Mouse (Mus musculus) liver, postnatal 0 days (tissue): ENCODE measurements around the gene Lrrc4. TPM values are rescaled to one million over a fixed set of nuclear protein-coding genes. Genes with fewer than 3 reads are reported as not detected.

Experiments used
- ATAC-seq: fragments of 200-750 bp; cut with Nextera tagmentation; 2 replicates; pipeline ENCODE4 v1.8.0; 2017; ENCODE audit warnings: mild to moderate bottlenecking, moderate library complexity
- DNase-seq: peaks from one replicate; pipeline ENCODE4 v3.0.0-alpha.2; 2016
- H3K27ac ChIP-seq: fragments of 300-500 bp; sonication (generic); 2 replicates; pipeline ENCODE4 v1.5.1; 2014; ENCODE audit warnings: antibody characterized with exemption, moderate library complexity, mild to moderate bottlenecking, low read depth
- H3K27me3 ChIP-seq: fragments of 300-500 bp; sonication (generic); 2 replicates; pipeline ENCODE4 v1.6.1; 2014; ENCODE audit warnings: low read length, control low read depth, mixed read lengths; ENCODE audit not compliant: insufficient read depth
- H3K36me3 ChIP-seq: fragments of 300-500 bp; sonication (generic); replicated peaks from 2 replicates; pipeline ENCODE4 v1.6.1; 2014; ENCODE audit warnings: mild to moderate bottlenecking, control low read depth, low read length, moderate library complexity, mixed read lengths; ENCODE audit not compliant: insufficient read depth
- H3K4me1 ChIP-seq: fragments of 300-500 bp; sonication (generic); 2 replicates; pipeline ENCODE4 v1.6.1; 2014; ENCODE audit warnings: antibody characterized with exemption, mild to moderate bottlenecking, control low read depth; ENCODE audit not compliant: insufficient read depth
- H3K4me2 ChIP-seq: fragments of 300-500 bp; sonication (generic); 2 replicates; pipeline ENCODE4 v1.6.1; 2014; ENCODE audit warnings: low read depth, mild to moderate bottlenecking, low read length, moderate library complexity, mixed read lengths
- H3K4me3 ChIP-seq: fragments of 300-500 bp; sonication (generic); 2 replicates; pipeline ENCODE4 v1.5.1; 2014; ENCODE audit warnings: low read depth, low read length
- H3K9ac ChIP-seq: fragments of 300-500 bp; sonication (generic); replicated peaks from 2 replicates; pipeline ENCODE4 v1.6.1; 2014; ENCODE audit warnings: mild to moderate bottlenecking, moderate library complexity
- H3K9me3 ChIP-seq: fragments of 300-500 bp; sonication (generic); 2 replicates; pipeline ENCODE4 v1.6.1; 2016; ENCODE audit warnings: mild to moderate bottlenecking, control low read depth, low read length, mixed read lengths
- CTCF ChIP-seq: sonication (generic); IDR thresholded peaks from 2 replicates; pipeline ENCODE4 v1.5.1; 2016; ENCODE audit warnings: antibody characterized with exemption, low read depth
- EP300 ChIP-seq: IDR thresholded peaks from 2 replicates; pipeline ENCODE4 v1.6.1; 2016; ENCODE audit warnings: antibody characterized with exemption, low read depth, mild to moderate bottlenecking
- WGBS: fragments of 180-500 bp; shearing (Covaris S2); extraction: QIAGEN DNeasy Blood & Tissue Kit; methylation state at CpG from one replicate; pipeline ENCODE4 v1.1.7; 2014; ENCODE audit not compliant: insufficient replicate concordance; 5-methylcytosine and 5-hydroxymethylcytosine counted together
- polyA plus RNA-seq: library from polyadenylated mRNA; unstranded; fragments of >200 nt; fragmentation: Nextera tagmentation; extraction: Ambion mirVana; gene quantifications from 2 replicates; pipeline ENCODE4 v1.2.1, GENCODE M21; 2015

Gene Lrrc4
- polyA plus RNA-seq, result 0.07 and 0.08 TPM in 2 replicates

DNA sequence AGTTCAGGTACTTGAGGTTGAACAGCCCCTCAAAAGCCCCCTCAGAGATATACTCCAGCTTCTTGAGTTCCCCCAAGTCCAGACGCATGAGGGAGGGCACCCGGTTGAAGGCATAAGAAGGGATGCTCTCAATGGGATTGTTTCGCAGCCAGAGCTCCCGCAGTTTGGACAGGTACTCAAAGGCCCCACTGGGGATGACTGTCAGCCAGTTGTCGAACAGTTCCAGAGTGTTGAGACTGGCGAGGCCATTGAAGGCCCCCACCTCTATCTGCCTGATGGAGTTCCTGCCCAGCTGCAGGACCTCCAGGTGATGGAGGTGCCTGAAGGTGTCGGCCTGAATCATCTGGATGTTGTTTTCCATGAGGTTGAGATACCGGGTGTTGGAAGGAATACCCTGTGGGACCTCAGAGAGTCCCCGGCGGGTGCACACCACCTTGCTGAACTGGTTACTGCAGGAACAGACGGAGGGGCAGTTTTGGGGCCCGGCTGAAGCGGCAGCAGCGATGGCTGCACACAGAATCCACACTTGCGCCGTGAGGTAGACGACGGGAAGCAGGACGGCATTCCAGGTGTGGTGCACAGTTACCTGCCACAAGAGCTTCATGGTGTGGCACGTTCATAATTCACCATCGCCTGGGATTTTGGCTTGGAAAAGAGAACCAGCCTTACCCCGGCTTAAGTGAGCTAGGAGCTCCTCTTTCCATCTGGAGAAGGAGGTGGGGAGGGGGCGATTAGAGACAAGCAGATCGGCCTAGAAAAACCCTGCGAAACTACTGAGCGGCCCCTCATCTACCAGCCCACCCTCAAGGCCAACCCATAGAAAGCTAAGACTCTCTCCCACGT lies at the start of gene Lrrc4:
Gene Lrrc4, minus strand, starts transcription at position 737 of the 843 bp plus-strand sequence.
- DNase-seq (no peak), ATAC-seq (no peak)
- peaks cover 26% of the 10 kb centered on the region for H3K27me3 ChIP-seq
- 60% methylated on average over 27 of the region's 27 CpGs for whole genome bisulfite sequencing
- TF ChIP-seq CTCF, result no peak
- no peak for TF ChIP-seq EP300
- peak within 1 kb of the TSS; percentile 51 for H3K4me3 ChIP-seq
- peak within 1 kb of the TSS; percentile 52 for H3K9ac ChIP-seq
- H3K27ac ChIP-seq, result no peak within 1 kb of the TSS
- no peaks in the 10 kb centered on the region for H3K9me3 ChIP-seq
- peak within 1 kb of the TSS; percentile 89 for H3K4me2 ChIP-seq
- H3K36me3 ChIP-seq, result no peaks in the 10 kb centered on the region
- H3K4me1 ChIP-seq, result 0 out of 2 replicates have a peak, but pooled peaks cover 8% of the 10 kb centered on the region

- Histone ChIP-seq H3K4me1 (no peaks in the 10 kb centered on the region), H3K9ac (no peak overlapping the region), H3K9me3 (no peaks in the 10 kb centered on the region), H3K4me2 (no peak overlapping the region), H3K36me3 (peaks cover 39% of the 10 kb centered on the region), H3K27ac (no peak overlapping the region), H3K27me3 (no peaks in the 10 kb centered on the region), H3K4me3 (no peak overlapping the region)
- no peak for DNase-seq
- 67% methylated on average over 4 of the region's 4 CpGs for WGBS
- TF ChIP-seq CTCF (no peak), EP300 (no peak)
- no peak for ATAC-seq
Observed at GRCm38 (mm10) chr6:28880909-28881308, 49.4 kb upstream of the Lrrc4 start.

DNA sequence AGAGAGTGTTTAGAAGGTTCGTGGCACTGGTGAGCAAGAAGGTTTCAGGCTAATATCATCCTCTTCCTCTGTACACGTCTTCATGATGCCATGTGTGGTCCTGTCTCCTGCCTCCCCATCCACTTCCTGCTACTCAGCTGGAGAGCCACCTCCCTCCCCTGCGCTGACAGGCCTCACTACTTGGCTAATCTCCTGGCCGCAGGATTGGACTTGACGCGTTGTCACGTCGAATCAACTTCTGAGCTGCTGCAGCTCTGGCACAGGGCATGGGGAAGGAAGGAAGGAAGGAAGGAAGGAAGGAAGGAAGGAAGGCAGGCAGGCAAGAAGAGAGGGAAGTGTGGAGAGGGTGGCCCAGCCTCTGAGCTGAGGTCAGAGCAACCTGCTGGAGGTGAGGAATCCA lies 47.8 kb upstream of the Lrrc4 start:
- DNase-seq, result no peak
- no peaks in the 10 kb centered on the region for H3K9me3 ChIP-seq
- H3K4me3 ChIP-seq, result no peak overlapping the region
- WGBS, result 56% methylated on average over 8 of the region's 8 CpGs
- no peak overlapping the region for H3K27ac ChIP-seq
- H3K4me2 ChIP-seq, result no peak overlapping the region
- H3K4me1 ChIP-seq, result no peaks in the 10 kb centered on the region
- H3K27me3 ChIP-seq, result no peaks in the 10 kb centered on the region
- TF ChIP-seq CTCF, result no peak
- TF ChIP-seq EP300, result no peak
- H3K9ac ChIP-seq, result no peak overlapping the region
- peaks cover 31% of the 10 kb centered on the region for H3K36me3 ChIP-seq
- no peak for ATAC-seq

- no peak overlapping the region for H3K4me3 ChIP-seq
- no peak overlapping the region for H3K27ac ChIP-seq
- H3K27me3 ChIP-seq, result no peaks in the 10 kb centered on the region
- ATAC-seq (no peak), DNase-seq (peak; percentile 27)
- 37% methylated on average over 7 of the region's 7 CpGs for WGBS
- H3K4me1 ChIP-seq, result no peaks in the 10 kb centered on the region
- no peaks in the 10 kb centered on the region for H3K9me3 ChIP-seq
- TF ChIP-seq CTCF (no peak), EP300 (no peak)
- no peak overlapping the region for H3K9ac ChIP-seq
- no peak overlapping the region for H3K4me2 ChIP-seq
- peaks cover 19% of the 10 kb centered on the region for H3K36me3 ChIP-seq
Observed at GRCm38 (mm10) chr6:28877945-28878666, 46.6 kb upstream of the Lrrc4 start.

DNA sequence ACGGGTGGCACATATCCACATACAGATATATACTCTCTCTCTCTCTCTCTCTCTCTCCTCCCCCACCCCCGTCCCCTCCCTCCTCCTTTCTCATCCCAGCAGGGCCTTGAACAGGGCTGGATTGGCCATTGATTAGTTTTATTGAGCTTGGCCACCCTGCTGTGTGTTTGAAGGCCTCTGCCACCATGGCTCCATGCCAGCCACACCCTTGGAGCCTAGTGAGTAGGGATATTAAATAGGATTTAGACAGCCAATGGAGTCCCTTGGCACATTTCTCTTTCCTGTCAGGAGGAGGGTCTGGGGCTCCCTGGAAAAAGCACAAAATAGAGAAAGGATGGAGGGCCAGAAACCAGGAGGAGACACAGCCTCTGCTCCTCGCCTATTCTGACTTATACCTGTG lies 44.9 kb upstream of the Lrrc4 start:
- H3K4me2 ChIP-seq, result no peak overlapping the region
- H3K36me3 ChIP-seq, result peaks cover 8% of the 10 kb centered on the region
- H3K4me1 ChIP-seq, result no peaks in the 10 kb centered on the region
- ATAC-seq (0 out of 2 replicates have a peak, but pooled peaks have one; percentile 47), DNase-seq (peak; percentile 61)
- H3K9me3 ChIP-seq, result no peaks in the 10 kb centered on the region
- 70% methylated on average over 3 of the region's 3 CpGs for WGBS
- H3K4me3 ChIP-seq, result no peak overlapping the region
- TF ChIP-seq EP300, result no peak
- no peak for TF ChIP-seq CTCF
- H3K27ac ChIP-seq, result no peak overlapping the region
- H3K27me3 ChIP-seq, result no peaks in the 10 kb centered on the region
- no peak overlapping the region for H3K9ac ChIP-seq

DNA sequence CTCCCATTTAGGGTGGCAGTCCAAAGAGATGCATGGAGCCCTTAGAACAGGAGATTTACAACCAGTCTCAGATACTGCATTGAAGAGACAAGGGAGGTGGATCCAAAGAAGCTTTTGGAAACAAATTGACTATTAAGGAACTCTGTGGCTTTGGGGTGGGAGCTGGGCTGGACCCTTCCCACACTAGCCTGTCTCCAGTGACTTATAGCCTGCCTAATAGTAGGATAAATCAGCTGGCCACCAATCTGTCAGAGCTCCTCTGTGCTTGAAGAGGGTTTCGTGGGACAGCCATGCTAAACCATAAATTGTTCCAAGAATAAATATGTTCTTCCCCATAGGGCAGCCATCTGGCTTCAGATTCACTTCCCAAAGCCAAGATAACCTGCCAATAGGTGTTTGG lies 43.8 kb upstream of the Lrrc4 start:
- TF ChIP-seq EP300, result no peak
- no peak for TF ChIP-seq CTCF
- no peak overlapping the region for H3K27ac ChIP-seq
- peaks cover 4% of the 10 kb centered on the region for H3K36me3 ChIP-seq
- no peak overlapping the region for H3K9ac ChIP-seq
- no peaks in the 10 kb centered on the region for H3K27me3 ChIP-seq
- H3K4me3 ChIP-seq, result no peak overlapping the region
- H3K9me3 ChIP-seq, result no peaks in the 10 kb centered on the region
- DNase-seq (no peak), ATAC-seq (no peak)
- no peak overlapping the region for H3K4me2 ChIP-seq
- 90% methylated on average over 1 of the region's 1 CpGs for WGBS
- H3K4me1 ChIP-seq, result no peaks in the 10 kb centered on the region
